ENCODE assay signal across 18 mouse cellular contexts in the genomic region with DNA sequence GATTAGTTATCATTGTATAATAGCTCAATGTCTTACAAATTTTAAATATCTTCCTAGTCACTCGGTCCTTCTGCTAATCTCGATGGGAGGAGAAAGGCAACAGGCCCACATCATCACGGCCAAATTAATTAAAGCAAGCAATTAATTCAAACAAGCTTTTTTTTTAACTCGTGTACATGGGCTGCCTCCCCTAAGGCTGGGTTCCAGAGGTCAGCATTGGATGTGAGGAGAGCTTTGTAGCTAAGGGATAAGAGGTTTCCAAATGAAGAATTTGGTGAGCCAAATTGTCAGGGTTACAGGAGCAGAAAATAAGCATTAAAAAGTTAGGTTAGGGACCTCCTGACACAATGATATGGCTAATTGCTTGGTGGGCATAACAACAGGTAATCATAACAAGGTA.
"Had no signal": no experiment of that assay in that cellular context is flagged by ENCODE, and none has a peak within 500 bp of the region (broad histone marks: within the 10 kb centered on the region; RNA-seq: fewer than 3 reads in every experiment).

No protein-coding gene starts in this region.

- H3K4me1 ChIP-seq: kidney, embryonic 15.5 days; limb, embryonic 12.5 days; limb, embryonic 15.5 days; stomach, embryonic 15.5 days had no signal

- DNase-seq: kidney, adult 8-10 months; kidney, postnatal 10 days; kidney, postnatal 36 days; left cerebral cortex, postnatal 4 days; liver, postnatal 0 days; lung, embryonic 14.5 days; right cerebral cortex, postnatal 25 days; spleen, adult 18-20 months; thymus, postnatal 25 days had no signal

- H3K4me2 ChIP-seq: kidney, embryonic 15.5 days; limb, embryonic 12.5 days; limb, embryonic 15.5 days; liver, embryonic 11.5 days; lung, embryonic 14.5 days; midbrain, embryonic 13.5 days; stomach, embryonic 15.5 days had no signal

- H3K4me3 ChIP-seq: kidney, embryonic 15.5 days; limb, embryonic 12.5 days; limb, embryonic 15.5 days; midbrain, embryonic 13.5 days; stomach, embryonic 15.5 days had no signal

- H3K27me3 ChIP-seq: kidney, embryonic 15.5 days; limb, embryonic 12.5 days; limb, embryonic 15.5 days; midbrain, embryonic 13.5 days; stomach, embryonic 15.5 days had no signal

- H3K36me3 ChIP-seq: kidney, embryonic 15.5 days; limb, embryonic 12.5 days; limb, embryonic 15.5 days; midbrain, embryonic 13.5 days; stomach, embryonic 15.5 days had no signal

- H3K9ac ChIP-seq: kidney, embryonic 15.5 days; limb, embryonic 12.5 days; limb, embryonic 15.5 days; liver, embryonic 14.5 days; liver, postnatal 0 days; lung, embryonic 14.5 days; midbrain, embryonic 13.5 days; stomach, embryonic 15.5 days had no signal

- H3K9me3 ChIP-seq: kidney, embryonic 15.5 days; limb, embryonic 12.5 days; limb, embryonic 15.5 days; midbrain, embryonic 13.5 days; stomach, embryonic 15.5 days had no signal

- H3K27ac ChIP-seq: kidney, embryonic 15.5 days; limb, embryonic 12.5 days; limb, embryonic 15.5 days; liver, embryonic 14.5 days; macrophage; midbrain, embryonic 13.5 days; stomach, embryonic 15.5 days had no signal

- ATAC-seq: liver, postnatal 0 days; lung, postnatal 0 days; midbrain, embryonic 13.5 days had no signal
